Mouse (Mus musculus) stomach, embryonic 14.5 days (tissue): ENCODE measurements around the gene Acsl3. TPM values are rescaled to one million over a fixed set of nuclear protein-coding genes. Genes with fewer than 3 reads are reported as not detected.

Source experiments
- ATAC-seq: fragments of 200-750 bp; cut with Nextera tagmentation; 2 replicates; pipeline ENCODE4 v1.8.0; 2017; ENCODE audit warnings: low read depth, moderate TSS enrichment; ENCODE audit not compliant: insufficient number of reproducible peaks, insufficient read depth, low FRiP score
- H3K27ac ChIP-seq: fragments of 300-500 bp; sonication (generic); 2 replicates; pipeline ENCODE4 v1.5.1; 2014; ENCODE audit warnings: mild to moderate bottlenecking, low read length, moderate library complexity, mixed read lengths
- H3K27me3 ChIP-seq: fragments of 300-500 bp; sonication (generic); 2 replicates; pipeline ENCODE4 v1.6.1; 2014; ENCODE audit warnings: low read length, control low read depth, mixed read lengths; ENCODE audit not compliant: control insufficient read depth, insufficient read depth
- H3K36me3 ChIP-seq: fragments of 300-500 bp; sonication (generic); 2 replicates; pipeline ENCODE4 v1.6.1; 2014; ENCODE audit warnings: mild to moderate bottlenecking, control low read depth, low read length, moderate library complexity, mixed read lengths; ENCODE audit not compliant: control insufficient read depth, insufficient read depth
- H3K4me1 ChIP-seq: fragments of 300-500 bp; sonication (generic); 2 replicates; pipeline ENCODE4 v1.6.1; 2014; ENCODE audit warnings: low read length, control low read depth, mixed read lengths; ENCODE audit not compliant: control insufficient read depth, insufficient read depth
- H3K4me2 ChIP-seq: fragments of 300-500 bp; sonication (generic); replicated peaks from 2 replicates; pipeline ENCODE4 v1.6.1; 2014; ENCODE audit warnings: low read depth, low read length, control low read depth
- H3K4me3 ChIP-seq: fragments of 300-500 bp; sonication (generic); 2 replicates; pipeline ENCODE4 v1.5.1; 2014; ENCODE audit warnings: low read depth, low read length, control low read depth
- H3K9ac ChIP-seq: fragments of 300-500 bp; sonication (generic); replicated peaks from 2 replicates; pipeline ENCODE4 v1.6.1; 2014; ENCODE audit warnings: low read depth, mild to moderate bottlenecking, control low read depth, low read length, moderate library complexity, mixed read lengths
- H3K9me3 ChIP-seq: fragments of 300-500 bp; sonication (generic); 2 replicates; pipeline ENCODE4 v1.6.1; 2016; ENCODE audit warnings: low read depth, low read length, control low read depth; ENCODE audit not compliant: control insufficient read depth
- WGBS: fragments of 180-500 bp; shearing (Covaris S2); extraction: QIAGEN DNeasy Blood & Tissue Kit; methylation state at CpG from one replicate; pipeline ENCODE4 v1.1.7; 2014; 5-methylcytosine and 5-hydroxymethylcytosine counted together
- polyA plus RNA-seq: library from polyadenylated mRNA; unstranded; fragments of >200 nt; fragmentation: Nextera tagmentation; extraction: Ambion mirVana; gene quantifications from 2 replicates; pipeline ENCODE4 v1.2.1, GENCODE M21; 2014

Acsl3 gene
- polyA plus RNA-seq, 1 experiment from 2014 or later = 80.6 TPM

DNA sequence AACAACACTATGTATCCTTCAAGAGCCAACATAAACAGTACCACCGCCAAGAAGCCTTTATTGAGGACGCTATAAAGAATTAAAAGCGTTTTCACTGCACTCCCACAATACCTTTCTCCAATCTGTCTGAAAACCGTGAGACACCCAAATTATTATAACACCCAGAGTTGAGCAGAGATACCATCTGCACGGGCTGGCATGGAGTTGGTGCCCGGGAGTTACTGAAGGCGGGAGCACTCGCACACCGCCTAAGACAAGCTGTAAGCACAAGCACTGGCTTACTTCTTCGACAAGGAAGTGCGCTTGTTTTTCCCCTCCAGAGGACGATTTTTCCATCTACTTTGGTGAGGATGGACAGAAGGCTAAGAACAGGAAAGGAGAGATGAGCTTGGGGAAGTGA, 84.6 kb downstream of the Acsl3 start:
- H3K9me3 ChIP-seq = no peaks in the 10 kb centered on the region
- H3K4me3 ChIP-seq = no peak overlapping the region
- H3K27ac ChIP-seq = no peak overlapping the region
- no peaks in the 10 kb centered on the region for H3K36me3 ChIP-seq
- 84% methylated on average over 12 of the region's 12 CpGs for WGBS
- H3K4me1 ChIP-seq = peaks cover 6% of the 10 kb centered on the region; the same call in 1 of the 2 replicates
- H3K9ac ChIP-seq = no peak overlapping the region
- no peak overlapping the region for H3K4me2 ChIP-seq
- ATAC-seq = no peak
- no peaks in the 10 kb centered on the region for H3K27me3 ChIP-seq

DNA sequence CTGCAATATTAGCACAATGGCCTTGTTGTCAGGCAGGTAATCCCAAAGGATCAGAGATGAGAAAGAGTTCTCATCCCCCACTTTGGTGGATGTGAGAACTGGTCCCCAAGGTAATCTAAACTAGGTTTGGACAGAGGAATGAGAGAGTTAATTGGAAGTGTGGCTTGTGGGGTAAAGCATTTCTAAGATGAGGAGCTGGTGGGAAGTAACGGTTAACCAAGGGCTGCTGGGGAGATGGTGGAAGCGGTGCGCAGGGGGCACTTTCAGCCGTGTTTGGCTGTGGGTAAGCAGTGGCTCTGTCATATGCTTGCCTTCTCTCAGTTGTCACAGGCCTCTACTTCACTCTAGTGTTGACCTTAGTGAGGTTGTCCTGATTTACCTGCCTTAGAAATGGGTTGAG, 85.7 kb downstream of the Acsl3 start:
- WGBS = 89% methylated on average over 4 of the region's 4 CpGs
- Histone ChIP-seq H3K4me3 (no peak overlapping the region), H3K9me3 (no peaks in the 10 kb centered on the region), H3K27ac (no peak overlapping the region), H3K27me3 (no peaks in the 10 kb centered on the region), H3K9ac (no peak overlapping the region), H3K4me1 (peaks cover 6% of the 10 kb centered on the region; the same call in 1 of the 2 replicates), H3K4me2 (no peak overlapping the region), H3K36me3 (no peaks in the 10 kb centered on the region)
- no peak for ATAC-seq

DNA sequence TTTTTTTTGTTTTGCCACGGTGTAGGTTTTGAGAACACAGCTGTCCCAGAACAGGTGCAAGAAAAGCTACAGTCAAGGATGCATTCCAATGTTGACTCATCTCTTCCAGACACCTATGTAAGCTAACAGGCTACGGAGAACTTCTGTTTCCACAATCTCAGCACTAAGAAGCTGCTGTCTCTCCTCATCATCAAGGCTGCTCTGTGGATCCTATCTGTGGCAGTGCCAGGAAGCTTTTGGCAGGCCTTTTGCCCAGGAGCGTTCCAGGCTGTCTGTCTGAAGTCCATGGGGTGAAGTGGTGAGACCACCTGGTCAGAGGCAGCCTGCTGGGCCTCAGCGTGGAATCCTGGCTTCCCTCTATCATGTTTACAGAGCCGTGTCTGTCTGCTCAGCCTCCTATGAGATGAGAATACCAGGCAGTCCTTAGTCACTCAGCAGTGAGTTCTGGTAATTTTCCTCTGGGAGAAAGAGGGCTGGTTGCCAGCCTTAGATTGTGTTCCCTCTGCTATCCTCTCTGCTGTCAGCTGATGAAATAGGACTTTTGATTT, 87.7 kb downstream of the Acsl3 start:
- Histone ChIP-seq H3K4me1 (peaks cover 6% of the 10 kb centered on the region; the same call in 1 of the 2 replicates), H3K4me3 (no peak overlapping the region), H3K27ac (no peak overlapping the region), H3K9me3 (no peaks in the 10 kb centered on the region), H3K27me3 (no peaks in the 10 kb centered on the region), H3K4me2 (no peak overlapping the region), H3K9ac (no peak overlapping the region), H3K36me3 (no peaks in the 10 kb centered on the region)
- ATAC-seq = peak; percentile 63; the same call in 1 of the 2 replicates
- WGBS = 24% methylated on average over 5 of the region's 5 CpGs

Other genes starting within 250 kb of the Acsl3 start
- gene Farsb, start 168.9 kb upstream of the Acsl3 start, polyA plus RNA-seq = 137 and 146 TPM in 2 replicates
- not detected in 2 replicates for gene Mogat1, start 146.8 kb upstream of the Acsl3 start, polyA plus RNA-seq
- gene BC035947, start 145.7 kb upstream of the Acsl3 start, polyA plus RNA-seq = 0.11 and 0.33 TPM in 2 replicates
- gene Utp14b, start 213 bp downstream of the Acsl3 start, polyA plus RNA-seq = 6.5 and 6.6 TPM in 2 replicates
- gene Kcne4, start 158.9 kb downstream of the Acsl3 start, polyA plus RNA-seq = 6.6 and 7.9 TPM in 2 replicates